Mouse (Mus musculus): ENCODE data around the gene Nop56.
A peak's percentile ranks its signal among the peaks of the same experiment; 100 is the strongest.

The Nop56 gene

GRCm38 (mm10) chr2:130274149-130274861, at the start of gene Nop56:
Gene Nop56, plus strand, starts transcription at chr2:130274430.
- DNase-seq, result peak; percentile 99 to 100

GRCm38 (mm10) chr2:130246912-130247311, 27.3 kb upstream of the Nop56 start:
- DNase-seq, result peak; percentile 4 to 30

DNA sequence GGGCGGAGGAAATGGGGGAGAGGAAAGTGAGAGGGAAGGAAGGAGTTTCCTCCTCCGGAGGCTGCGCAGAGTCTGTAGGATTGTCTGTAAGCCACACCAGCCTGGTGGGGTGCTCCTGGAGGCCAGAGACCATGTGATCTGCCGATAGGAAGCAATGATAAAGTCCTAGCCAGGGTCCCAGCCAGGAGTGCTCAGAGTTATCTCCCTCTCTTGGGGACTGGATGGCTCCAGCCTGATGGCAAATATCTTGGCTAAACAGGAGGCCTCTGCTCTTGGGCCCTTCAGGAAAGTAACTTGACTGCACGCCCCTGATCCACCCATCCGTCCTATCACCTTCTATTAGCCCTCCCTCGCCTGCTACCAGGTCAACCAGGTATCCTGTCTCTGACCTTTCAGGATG, 26.0 kb upstream of the Nop56 start:
- no peak for DNase-seq

DNA sequence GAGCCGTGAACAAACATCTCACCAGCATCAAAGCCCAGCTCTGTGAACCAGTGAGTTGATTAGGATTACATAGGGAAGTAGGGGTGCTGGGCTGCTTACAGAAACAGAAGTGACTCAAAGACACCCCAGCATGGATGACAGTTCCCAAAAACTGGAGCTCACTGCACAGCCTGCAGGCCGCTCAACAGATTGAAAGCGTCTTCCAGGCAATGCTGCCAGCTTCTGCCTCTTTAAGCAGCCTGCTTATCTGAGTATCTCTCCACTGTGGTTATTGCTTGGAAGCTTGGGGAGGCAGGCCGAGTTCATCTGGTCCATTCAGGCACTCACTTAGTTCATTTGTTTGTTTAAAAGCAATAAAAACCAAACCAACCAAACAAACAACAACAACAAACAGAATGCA, 17.5 kb upstream of the Nop56 start:
- no peak for DNase-seq

- no peak for DNase-seq
Observed at GRCm38 (mm10) chr2:130260822-130261221, 13.4 kb upstream of the Nop56 start.

GRCm38 (mm10) chr2:130261914-130262313, 12.3 kb upstream of the Nop56 start:
- DNase-seq, result no peak

GRCm38 (mm10) chr2:130262398-130262797, 11.8 kb upstream of the Nop56 start:
- no peak for DNase-seq

DNA sequence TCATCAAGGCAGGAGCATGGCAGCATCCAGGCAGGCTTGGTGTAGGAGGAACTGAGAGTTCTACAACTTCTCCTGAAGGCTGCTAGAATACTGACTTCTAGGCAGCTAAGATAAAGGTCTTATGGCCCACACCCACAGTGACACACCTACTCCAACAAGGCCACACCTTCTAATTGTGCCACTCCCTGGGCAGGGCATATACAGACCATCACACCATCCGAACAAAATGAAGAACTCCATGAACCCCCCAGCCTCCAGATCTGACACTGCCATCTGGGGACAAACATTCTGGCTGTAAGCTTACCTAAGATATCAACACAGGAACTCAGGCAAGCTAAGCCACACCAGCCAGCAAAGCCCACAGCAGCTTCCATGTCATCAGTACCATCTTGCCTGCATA, 8.7 kb upstream of the Nop56 start:
- DNase-seq, result no peak

DNA sequence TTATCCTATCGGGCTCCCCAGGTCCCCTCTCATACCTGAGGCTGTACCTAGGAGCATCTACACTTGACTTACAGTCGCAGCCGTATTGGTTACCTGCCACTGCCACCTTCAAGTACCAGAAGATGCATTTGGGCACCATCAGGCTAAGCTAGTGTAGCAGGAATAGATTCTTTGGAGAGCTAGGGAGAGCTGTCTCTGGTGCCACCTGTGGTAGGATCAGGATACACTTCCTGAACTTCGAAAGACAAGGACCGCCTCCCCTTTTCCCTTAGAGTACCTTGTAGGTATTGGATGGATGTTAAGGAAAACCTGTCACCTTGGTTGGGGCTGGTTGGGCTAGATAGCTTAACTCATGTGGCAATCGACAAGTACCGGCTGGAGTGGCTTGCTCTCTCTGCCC, 6.2 kb upstream of the Nop56 start:
- no peak for DNase-seq

DNA sequence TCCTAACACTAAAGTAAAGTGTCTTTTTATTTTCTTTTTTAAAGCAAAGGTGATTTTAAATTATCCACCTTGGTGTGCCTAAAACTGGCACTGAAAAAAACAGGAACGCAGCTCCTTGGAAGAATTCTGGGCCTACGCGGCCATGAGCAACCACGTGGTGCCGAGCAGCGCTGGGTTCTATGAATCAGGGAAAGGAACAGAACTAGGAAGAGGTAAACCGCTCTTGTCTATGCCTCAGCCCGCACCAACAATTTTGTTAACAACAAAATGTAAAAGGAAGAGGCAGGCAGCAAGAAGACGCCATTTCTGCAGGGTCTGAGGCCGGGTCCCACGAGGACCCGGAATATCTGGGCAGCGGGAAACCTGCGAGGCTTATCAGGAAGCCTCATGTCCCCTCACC, 498 bp upstream of the Nop56 start:
- DNase-seq, result no peak

DNA sequence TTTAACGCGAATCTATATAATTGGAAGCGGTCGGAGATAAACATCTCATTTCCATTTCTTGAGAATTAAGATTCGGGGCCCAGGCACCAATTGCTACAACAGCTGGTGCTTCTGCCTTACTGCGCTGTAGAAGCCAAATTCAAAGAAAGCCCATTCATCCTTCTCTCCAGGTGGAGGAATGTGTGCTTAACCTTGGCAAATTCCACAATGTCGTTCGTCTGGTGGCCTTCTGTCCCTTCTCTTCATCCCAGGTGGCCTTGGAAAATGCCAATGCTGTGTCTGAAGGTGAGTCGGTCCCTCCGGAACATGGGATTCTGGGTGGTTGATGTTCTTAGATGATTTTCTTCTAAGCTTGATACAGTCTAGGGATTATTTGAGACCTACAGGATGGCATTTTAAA, 632 bp downstream of the Nop56 start:
- peak in 1 of 2 experiments; percentile 20 for DNase-seq

DNA sequence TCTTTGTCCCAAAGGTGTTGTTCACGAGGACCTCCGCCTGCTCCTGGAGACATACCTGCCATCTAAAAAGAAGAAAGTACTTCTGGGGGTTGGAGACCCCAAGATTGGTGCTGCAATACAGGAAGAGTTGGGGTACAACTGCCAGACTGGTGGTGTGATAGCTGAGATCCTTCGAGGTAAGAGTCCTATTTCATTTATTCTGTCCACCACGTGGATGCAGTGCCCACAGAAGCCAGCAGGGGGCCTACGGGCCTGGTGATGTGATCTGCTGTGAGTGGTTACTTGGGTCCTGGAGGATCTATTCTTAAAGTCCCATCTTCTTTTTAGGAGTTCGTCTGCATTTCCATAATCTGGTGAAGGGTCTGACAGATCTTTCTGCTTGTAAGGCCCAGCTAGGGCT, 1.4 kb downstream of the Nop56 start:
- peak; percentile 38 to 48 for DNase-seq

DNA sequence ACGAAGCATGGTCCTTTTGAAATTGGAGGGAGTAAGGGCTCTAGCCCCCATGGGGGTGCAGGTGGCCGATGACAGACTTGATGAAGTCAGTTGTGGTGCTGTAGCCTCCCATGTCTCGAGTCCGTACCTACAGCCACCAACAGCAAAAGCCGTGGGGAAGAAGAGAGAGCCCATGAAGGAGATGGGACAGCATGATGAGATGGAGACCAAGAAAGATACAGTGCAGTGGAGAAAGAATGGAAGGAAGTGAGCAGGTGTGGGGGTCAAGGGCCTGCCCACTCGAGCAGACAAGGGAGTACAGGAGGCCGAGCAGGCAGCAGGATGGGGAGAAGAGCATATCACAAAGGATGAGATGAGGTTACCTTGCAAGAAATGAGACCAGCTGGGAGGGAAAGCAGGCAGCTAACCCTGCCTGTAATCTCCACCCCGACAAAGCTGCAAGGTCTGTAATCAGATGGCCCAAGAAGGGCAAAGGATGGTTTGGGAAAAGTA, 5.4 kb downstream of the Nop56 start:
- DNase-seq, result no peak

GRCm38 (mm10) chr2:130280224-130280623, 6.0 kb downstream of the Nop56 start:
- no peak for DNase-seq

GRCm38 (mm10) chr2:130280818-130281217, 6.6 kb downstream of the Nop56 start:
- DNase-seq, result no peak

DNA sequence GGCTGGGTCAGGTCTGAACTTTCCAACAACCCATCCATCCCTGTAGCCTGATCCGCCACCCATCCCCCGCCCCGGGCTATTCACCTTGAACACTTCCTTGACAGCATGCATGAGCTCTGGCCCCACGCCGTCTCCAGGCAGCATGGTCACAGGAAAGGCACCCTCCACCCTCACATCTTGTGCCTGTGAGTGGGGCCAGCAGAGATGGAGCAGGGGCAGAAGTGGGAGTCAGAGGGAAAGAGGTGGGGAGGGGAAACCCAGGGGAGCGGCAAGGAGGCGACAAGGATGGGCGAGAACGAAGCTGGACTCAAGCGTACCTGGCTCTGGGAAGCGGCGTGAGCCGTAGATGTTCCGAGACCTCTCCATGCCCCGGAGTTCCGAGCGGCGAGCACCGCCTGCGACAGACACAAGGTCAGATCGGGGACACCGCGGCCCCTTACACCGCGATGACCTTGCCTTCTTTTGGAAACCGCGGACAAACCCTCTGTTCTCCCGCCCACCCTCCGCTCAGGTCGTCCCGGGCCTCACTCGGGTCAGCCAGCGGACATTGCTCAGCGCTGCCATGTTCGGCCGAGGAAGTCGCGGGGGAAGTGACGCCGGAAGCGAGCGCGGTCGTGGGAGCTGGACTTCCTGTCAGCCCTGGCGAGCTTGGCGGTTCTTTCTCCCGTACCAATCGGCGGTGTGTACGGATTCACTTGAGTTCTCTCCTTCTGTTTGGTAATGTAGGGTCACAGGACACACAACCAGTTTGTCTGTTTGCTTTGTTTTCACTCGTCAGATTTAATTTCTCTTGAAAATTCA, 9.8 kb downstream of the Nop56 start, which contains the start of gene Idh3b:
TSS of gene Idh3b (minus strand) at position 694 of the 801 bp plus-strand sequence.
- DNase-seq, result peak; percentile 93

GRCm38 (mm10) chr2:130289086-130289485, 14.9 kb downstream of the Nop56 start:
- DNase-seq, result no peak

DNA sequence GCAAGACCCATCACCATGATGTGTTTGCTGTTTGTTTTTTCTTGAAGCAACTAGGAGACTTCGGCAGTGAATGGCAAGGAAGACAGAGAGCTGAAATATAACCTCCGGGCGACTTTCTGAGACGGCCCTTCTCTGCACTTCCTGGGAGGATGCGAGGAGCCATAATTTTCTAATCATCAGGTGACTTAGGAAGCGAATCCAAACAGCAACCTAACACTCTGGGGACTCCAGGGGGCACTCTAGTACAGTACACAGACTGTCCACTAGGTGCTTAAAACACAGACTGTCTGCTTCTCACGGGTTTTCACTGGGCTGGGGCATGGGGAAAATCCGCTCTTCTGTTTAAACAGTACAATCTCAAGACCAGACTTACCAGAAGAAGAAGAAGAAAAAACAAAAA, 17.2 kb downstream of the Nop56 start:
- peak; percentile 72 to 78 for DNase-seq

DNA sequence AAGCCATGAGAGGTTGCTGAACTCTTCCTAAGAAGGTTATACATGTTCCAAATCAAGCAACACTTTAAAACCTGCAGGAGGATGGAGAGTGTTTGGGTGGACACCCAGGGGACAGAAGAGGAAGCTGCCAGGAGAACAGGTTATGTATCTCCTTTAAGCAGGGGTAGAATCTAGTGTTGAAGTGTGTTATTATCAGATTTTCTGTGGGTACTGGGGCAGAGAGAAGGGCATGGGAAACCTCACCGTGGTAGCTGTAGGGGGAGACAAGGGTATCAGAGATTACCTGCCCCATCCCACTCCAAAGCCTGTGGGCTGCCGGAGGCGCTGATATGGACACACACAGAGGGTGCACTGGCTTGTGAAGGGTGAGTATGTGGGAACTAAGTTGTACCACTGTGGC, 18.8 kb downstream of the Nop56 start:
- no peak for DNase-seq

DNA sequence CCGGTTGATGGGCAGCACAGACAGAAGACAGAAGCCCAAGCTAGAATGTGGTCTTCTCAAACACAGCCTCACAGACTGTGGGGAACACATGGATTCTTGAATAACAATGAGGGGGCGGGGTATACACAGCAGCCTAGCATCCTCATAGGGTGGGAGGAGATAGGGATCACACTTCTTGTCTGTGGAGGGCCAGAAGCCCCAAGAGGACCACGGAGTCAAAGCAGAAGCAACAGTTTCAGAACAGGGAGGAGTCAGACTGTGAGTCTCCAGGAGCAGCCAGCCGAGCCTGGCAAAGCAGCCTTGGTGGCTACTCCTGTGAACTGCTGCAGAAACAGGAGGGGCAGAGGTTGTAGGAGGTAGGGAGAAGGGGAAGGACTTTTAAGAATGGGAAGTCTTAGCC, 19.3 kb downstream of the Nop56 start:
- no peak for DNase-seq

DNA sequence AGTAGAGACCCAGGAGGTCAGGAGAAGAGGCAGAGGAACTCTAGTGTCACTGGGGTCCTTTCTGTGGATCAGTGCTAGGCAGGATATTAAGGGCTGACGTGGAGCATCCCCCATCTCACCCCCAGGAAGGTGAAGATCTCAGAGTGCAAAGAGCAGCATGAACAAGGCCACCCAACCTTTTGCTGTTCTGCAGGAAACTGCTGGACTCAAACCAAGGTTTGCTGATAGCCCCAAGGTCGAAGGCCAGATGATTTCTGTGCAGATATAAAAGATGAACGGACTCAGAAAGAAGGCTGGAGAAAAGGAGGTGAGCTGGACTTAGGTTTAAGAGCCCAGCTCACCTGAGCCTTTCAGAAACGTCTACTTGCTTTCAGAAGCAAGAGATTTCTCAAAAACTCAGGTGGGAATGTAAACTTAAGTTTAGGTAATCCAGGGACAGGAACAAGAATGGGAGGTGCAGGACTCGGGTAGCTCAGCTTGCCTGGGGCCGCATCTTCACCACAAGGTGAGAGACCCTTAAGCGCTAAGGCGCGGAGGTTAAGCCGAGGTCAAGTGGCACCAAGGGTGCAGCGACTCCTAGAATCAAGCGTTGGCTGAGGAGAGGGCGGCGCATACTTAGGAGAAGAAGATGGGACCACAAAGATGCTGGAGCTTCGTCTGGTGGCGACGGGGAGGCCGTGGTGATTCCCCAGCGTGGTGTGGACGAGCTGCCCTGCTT, 20.1 kb downstream of the Nop56 start:
- DNase-seq, result no peak

DNA sequence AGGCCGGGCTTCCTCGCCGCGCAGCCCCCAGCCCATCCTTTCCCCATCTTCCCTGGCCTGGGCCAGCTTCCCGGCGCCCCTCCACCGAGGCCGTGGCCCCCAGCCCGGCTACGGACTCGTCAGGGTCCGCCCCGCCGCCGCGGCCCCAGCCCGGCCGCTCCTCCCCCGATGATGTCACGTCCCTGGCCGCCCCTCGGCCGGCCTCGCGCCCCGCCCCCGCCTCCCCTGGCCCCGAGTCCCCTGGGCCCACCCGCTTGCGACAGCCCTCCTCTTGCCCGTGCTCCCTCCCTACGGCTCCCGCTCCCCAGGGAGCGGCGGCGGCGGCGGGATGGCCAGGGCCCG, 20.7 kb downstream of the Nop56 start, which contains the start of gene Ebf4:
TSS of gene Ebf4 (plus strand) at position 234 of the 342 bp plus-strand sequence.
- DNase-seq, result peak; percentile 30 to 45

Measured in cerebellum, postnatal 36 days (tissue).